Mouse (Mus musculus) kidney, embryonic 14.5 days (tissue): ENCODE measurements around the gene Tssk2. TPM values are rescaled to one million over a fixed set of nuclear protein-coding genes. Genes with fewer than 3 reads are reported as not detected.

ENCODE experiments used
- ATAC-seq: fragments of 200-750 bp; cut with Nextera tagmentation; 2 replicates; pipeline ENCODE4 v1.8.0; 2017; ENCODE audit warnings: moderate number of reproducible peaks, mild to moderate bottlenecking, moderate TSS enrichment, moderate library complexity; ENCODE audit not compliant: low FRiP score, low TSS enrichment
- H3K27ac ChIP-seq: fragments of 300-500 bp; sonication (generic); 2 replicates; pipeline ENCODE4 v1.5.1; 2014; ENCODE audit warnings: low read depth, mild to moderate bottlenecking, low read length, moderate library complexity, mixed read lengths
- H3K27me3 ChIP-seq: fragments of 300-500 bp; sonication (generic); 2 replicates; pipeline ENCODE4 v1.6.1; 2014; ENCODE audit warnings: mild to moderate bottlenecking, low read length; ENCODE audit not compliant: control insufficient read depth, insufficient read depth
- H3K36me3 ChIP-seq: fragments of 300-500 bp; sonication (generic); 2 replicates; pipeline ENCODE4 v1.6.1; 2014; ENCODE audit warnings: low read length, mixed read lengths; ENCODE audit not compliant: control insufficient read depth, insufficient read depth
- H3K4me1 ChIP-seq: fragments of 300-500 bp; sonication (generic); 2 replicates; pipeline ENCODE4 v1.6.1; 2014; ENCODE audit warnings: low read length, mixed read lengths; ENCODE audit not compliant: control insufficient read depth, insufficient read depth
- H3K4me2 ChIP-seq: fragments of 300-500 bp; sonication (generic); replicated peaks from 2 replicates; pipeline ENCODE4 v1.6.1; 2014; ENCODE audit warnings: low read depth, mild to moderate bottlenecking, low read length
- H3K4me3 ChIP-seq: fragments of 300-500 bp; sonication (generic); 2 replicates; pipeline ENCODE4 v1.5.1; 2014; ENCODE audit warnings: mild to moderate bottlenecking, low read length
- H3K9ac ChIP-seq: fragments of 300-500 bp; sonication (generic); 2 replicates; pipeline ENCODE4 v1.6.1; 2014; ENCODE audit warnings: low read depth, mild to moderate bottlenecking, low read length, moderate library complexity
- H3K9me3 ChIP-seq: fragments of 300-500 bp; sonication (generic); 2 replicates; pipeline ENCODE4 v1.6.1; 2016; ENCODE audit warnings: low read length; ENCODE audit not compliant: control insufficient read depth
- WGBS: fragments of 180-500 bp; shearing (Covaris S2); extraction: QIAGEN DNeasy Blood & Tissue Kit; methylation state at CpG from one replicate; pipeline ENCODE4 v1.1.7; 2014; 5-methylcytosine and 5-hydroxymethylcytosine counted together
- polyA plus RNA-seq: library from polyadenylated mRNA; unstranded; fragments of >200 nt; fragmentation: Nextera tagmentation; extraction: Ambion mirVana; gene quantifications from 2 replicates; pipeline ENCODE4 v1.2.1, GENCODE M21; 2014

Tssk2 gene
- not detected in 2 replicates for polyA plus RNA-seq

- H3K9ac ChIP-seq: no peak within 1 kb of the TSS
- no peak within 1 kb of the TSS for H3K4me2 ChIP-seq
- H3K27ac ChIP-seq: no peak within 1 kb of the TSS
- ATAC-seq: no peak
- no peaks in the 10 kb centered on the region for H3K4me1 ChIP-seq
- H3K27me3 ChIP-seq: no peaks in the 10 kb centered on the region
- 90% methylated on average over 14 of the region's 14 CpGs for WGBS
- no peaks in the 10 kb centered on the region for H3K9me3 ChIP-seq
- H3K36me3 ChIP-seq: peaks cover 44% of the 10 kb centered on the region
- H3K4me3 ChIP-seq: no peak within 1 kb of the TSS
Observed at GRCm38 (mm10) chr16:17898462-17898861, at the start of gene Tssk2, which contains the start of gene Dgcr2. Gene Tssk2 (plus strand): TSS chr16:17898637. Gene Dgcr2 (minus strand): TSS chr16:17898562.

DNA sequence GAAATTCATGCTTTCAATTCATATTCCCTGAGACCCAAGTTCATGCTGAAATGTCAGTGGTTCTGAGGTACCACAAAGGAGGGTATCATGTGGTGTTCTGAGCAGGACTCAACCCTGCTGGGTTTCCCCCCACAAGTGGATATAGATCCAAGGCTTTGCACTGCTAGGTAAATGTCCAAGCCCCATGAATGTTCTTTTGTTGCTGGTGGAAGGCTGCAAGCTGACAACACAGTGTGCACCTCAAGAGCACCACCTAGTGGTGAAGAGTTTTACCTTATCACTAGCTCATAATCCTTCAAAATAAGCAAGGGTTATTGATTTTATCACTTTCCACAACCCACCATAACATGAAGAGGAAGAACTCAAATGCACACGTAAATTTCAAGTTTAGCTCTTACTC, 49.5 kb upstream of the Tssk2 start:
- no peak for ATAC-seq
- Histone ChIP-seq H3K4me2 (no peak overlapping the region), H3K27ac (no peak overlapping the region), H3K36me3 (peaks cover 87% of the 10 kb centered on the region), H3K27me3 (no peaks in the 10 kb centered on the region), H3K4me3 (no peak overlapping the region), H3K9me3 (no peaks in the 10 kb centered on the region), H3K4me1 (no peaks in the 10 kb centered on the region), H3K9ac (no peak overlapping the region)
- WGBS: 34% methylated on average over 1 of the region's 1 CpGs

GRCm38 (mm10) chr16:17849486-17849885, 49.0 kb upstream of the Tssk2 start:
- 88% methylated on average over 6 of the region's 6 CpGs for WGBS
- no peak for ATAC-seq
- H3K9ac ChIP-seq: no peak overlapping the region
- H3K4me1 ChIP-seq: no peaks in the 10 kb centered on the region
- no peak overlapping the region for H3K27ac ChIP-seq
- no peak overlapping the region for H3K4me2 ChIP-seq
- H3K36me3 ChIP-seq: peaks cover 87% of the 10 kb centered on the region
- no peaks in the 10 kb centered on the region for H3K27me3 ChIP-seq
- no peaks in the 10 kb centered on the region for H3K9me3 ChIP-seq
- no peak overlapping the region for H3K4me3 ChIP-seq

DNA sequence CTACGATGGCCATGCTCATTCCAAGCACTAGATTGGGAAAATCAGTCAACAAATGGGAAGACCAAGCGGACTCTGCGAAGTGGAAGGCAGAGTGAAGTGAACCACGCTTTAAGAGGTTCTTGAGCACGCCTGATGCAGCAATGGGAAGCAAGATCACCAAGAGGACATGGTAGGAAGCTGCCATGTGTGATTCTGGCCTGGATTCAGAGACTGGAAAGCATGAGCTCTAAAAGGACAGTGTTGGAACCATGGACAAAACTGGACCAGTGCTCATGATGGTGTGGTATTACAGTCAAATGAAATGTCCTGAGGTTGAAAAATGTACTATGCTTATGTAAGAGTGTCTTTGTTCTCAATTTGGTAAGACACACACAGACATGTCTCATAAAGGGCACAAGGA, 47.1 kb upstream of the Tssk2 start:
- ATAC-seq: no peak
- Histone ChIP-seq H3K9ac (no peak overlapping the region), H3K9me3 (no peaks in the 10 kb centered on the region), H3K4me1 (no peaks in the 10 kb centered on the region), H3K27me3 (no peaks in the 10 kb centered on the region), H3K27ac (no peak overlapping the region), H3K4me2 (no peak overlapping the region), H3K36me3 (peaks cover 79% of the 10 kb centered on the region), H3K4me3 (no peak overlapping the region)
- WGBS: 95% methylated on average over 5 of the region's 5 CpGs

GRCm38 (mm10) chr16:17851860-17852259, 46.6 kb upstream of the Tssk2 start:
- no peak overlapping the region for H3K4me3 ChIP-seq
- WGBS: 93% methylated on average over 1 of the region's 1 CpGs
- no peaks in the 10 kb centered on the region for H3K4me1 ChIP-seq
- H3K9me3 ChIP-seq: no peaks in the 10 kb centered on the region
- ATAC-seq: no peak
- no peak overlapping the region for H3K27ac ChIP-seq
- H3K4me2 ChIP-seq: no peak overlapping the region
- peaks cover 79% of the 10 kb centered on the region for H3K36me3 ChIP-seq
- H3K27me3 ChIP-seq: no peaks in the 10 kb centered on the region
- no peak overlapping the region for H3K9ac ChIP-seq

DNA sequence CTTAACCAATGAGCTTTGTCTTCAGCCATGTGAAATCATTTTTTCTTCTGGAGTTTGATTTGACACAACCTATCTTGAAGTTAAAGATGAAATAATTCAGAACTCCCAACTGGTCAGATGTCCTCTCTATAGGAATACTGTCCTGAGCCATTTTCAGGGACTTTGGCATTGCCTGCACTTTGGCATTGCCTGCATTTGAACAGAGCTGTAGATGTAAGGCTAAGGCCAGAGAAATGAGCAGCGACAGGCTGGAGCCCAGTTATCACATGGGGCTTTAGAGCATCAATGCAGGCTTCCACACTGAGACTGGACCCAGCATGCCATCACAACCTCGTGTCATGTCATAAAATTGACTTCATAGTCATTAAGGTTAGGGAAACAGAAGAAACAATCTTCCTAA, 45.2 kb upstream of the Tssk2 start:
- H3K4me2 ChIP-seq: no peak overlapping the region
- WGBS: 80% methylated on average over 2 of the region's 2 CpGs
- ATAC-seq: no peak
- peaks cover 82% of the 10 kb centered on the region for H3K36me3 ChIP-seq
- H3K27ac ChIP-seq: no peak overlapping the region
- H3K4me3 ChIP-seq: no peak overlapping the region
- H3K4me1 ChIP-seq: no peaks in the 10 kb centered on the region
- H3K9me3 ChIP-seq: no peaks in the 10 kb centered on the region
- no peak overlapping the region for H3K9ac ChIP-seq
- H3K27me3 ChIP-seq: no peaks in the 10 kb centered on the region

DNA sequence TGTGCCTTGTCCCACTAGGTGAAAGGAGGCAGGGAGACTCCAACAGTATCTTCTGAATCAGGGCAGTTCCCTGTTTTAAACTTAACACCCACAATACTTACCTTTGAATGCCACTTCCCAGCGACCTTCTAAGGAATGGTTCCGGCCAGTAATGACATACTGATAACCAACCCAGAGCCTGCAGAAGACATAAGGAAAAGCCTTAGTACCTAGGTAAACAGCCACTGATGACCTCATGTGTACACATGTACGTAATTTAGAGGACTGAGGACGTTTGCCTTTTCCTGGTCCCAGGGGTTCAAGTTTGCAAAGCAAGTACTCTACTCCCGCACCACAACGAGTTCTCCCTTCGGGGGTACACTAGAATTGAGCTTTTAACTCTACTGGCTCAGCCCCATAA, 41.3 kb upstream of the Tssk2 start:
- Histone ChIP-seq H3K4me3 (no peak overlapping the region), H3K9ac (no peak overlapping the region), H3K27ac (no peak overlapping the region), H3K36me3 (peaks cover 76% of the 10 kb centered on the region), H3K4me2 (no peak overlapping the region), H3K4me1 (no peaks in the 10 kb centered on the region), H3K27me3 (no peaks in the 10 kb centered on the region), H3K9me3 (no peaks in the 10 kb centered on the region)
- no peak for ATAC-seq
- WGBS: 93% methylated on average over 7 of the region's 7 CpGs

DNA sequence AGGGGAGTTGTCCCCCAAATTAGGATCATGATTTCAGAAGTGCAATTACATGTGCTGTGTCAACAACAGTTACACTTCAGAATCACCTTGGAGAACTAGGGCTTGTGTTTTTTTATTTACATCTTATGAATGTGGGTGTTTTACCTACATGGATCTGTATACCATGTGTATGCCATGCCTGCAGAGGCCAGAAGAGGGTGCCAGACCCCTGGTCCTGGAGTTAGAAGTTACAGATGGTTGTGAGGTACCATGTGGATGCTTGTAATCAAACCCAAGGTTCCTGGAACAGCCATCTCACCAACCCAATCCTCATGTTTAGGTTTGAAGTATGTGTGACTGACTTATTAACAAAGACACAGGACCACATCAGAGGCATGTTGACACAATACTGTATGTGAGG, 39.8 kb upstream of the Tssk2 start:
- ATAC-seq: no peak

DNA sequence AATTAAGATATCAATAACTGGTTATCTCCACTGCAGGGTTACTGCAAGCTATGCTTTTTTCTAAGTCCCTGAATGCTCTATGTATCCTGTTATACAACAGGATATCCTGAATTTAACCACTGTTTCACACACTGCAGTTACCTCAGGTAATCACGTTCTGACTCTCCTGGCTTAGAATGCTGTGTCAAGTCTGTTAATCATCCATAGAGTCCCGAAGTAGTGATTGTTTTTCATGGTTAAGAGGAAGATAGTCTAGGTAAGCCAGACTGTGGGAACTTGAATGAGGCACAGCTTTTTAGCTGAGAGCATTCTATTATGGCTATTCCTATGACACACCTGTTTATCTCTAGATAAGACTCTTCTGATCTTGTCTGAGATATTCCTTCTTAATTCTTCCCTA, 33.1 kb upstream of the Tssk2 start:
- Histone ChIP-seq H3K27me3 (no peaks in the 10 kb centered on the region), H3K4me1 (no peaks in the 10 kb centered on the region), H3K36me3 (peaks cover 29% of the 10 kb centered on the region; the same call in 1 of the 2 replicates), H3K4me3 (no peak overlapping the region), H3K27ac (no peak overlapping the region), H3K9ac (no peak overlapping the region), H3K9me3 (no peaks in the 10 kb centered on the region), H3K4me2 (no peak overlapping the region)
- 75% methylated on average over 2 of the region's 2 CpGs for WGBS
- ATAC-seq: no peak

More for the DNA sequence above, 39.8 kb upstream of the Tssk2 start:
- H3K27me3 ChIP-seq: no peaks in the 10 kb centered on the region
- H3K27ac ChIP-seq: no peak overlapping the region
- H3K4me2 ChIP-seq: no peak overlapping the region
- no peaks in the 10 kb centered on the region for H3K9me3 ChIP-seq
- no peak overlapping the region for H3K9ac ChIP-seq
- H3K4me3 ChIP-seq: no peak overlapping the region
- H3K36me3 ChIP-seq: peaks cover 65% of the 10 kb centered on the region
- no peaks in the 10 kb centered on the region for H3K4me1 ChIP-seq
